Mouse (Mus musculus) CH12.LX (cell line): ENCODE results near the gene Stt3a.

ENCODE experiments used
- CHD2 ChIP-seq: IDR thresholded peaks from 2 replicates; pipeline ENCODE4 v1.6.1; 2011; ENCODE audit warnings: low read length, improper control_type of control experiment
- CTCF ChIP-seq, 2 experiments: IDR thresholded peaks in 1 of 2; conservative IDR thresholded peaks in 1 of 2; 2 replicates each; pipeline ENCODE4 v1.5.1; 2011 to 2012; ENCODE audit warnings: low read depth in 2 of 2, low read length in 2 of 2, improper control_type of control experiment in 1 of 2, inconsistent platforms in 1 of 2, mild to moderate bottlenecking in 1 of 2, moderate library complexity in 1 of 2
- HCFC1 ChIP-seq: IDR thresholded peaks from 2 replicates; pipeline ENCODE4 v1.6.1; 2012; ENCODE audit warnings: low read depth, mild to moderate bottlenecking, inconsistent platforms, low read length, improper control_type of control experiment
- MAX ChIP-seq: IDR thresholded peaks from 2 replicates; pipeline ENCODE4 v1.6.1; 2011; ENCODE audit warnings: low read length, improper control_type of control experiment
- MAZ ChIP-seq: IDR thresholded peaks from 2 replicates; pipeline ENCODE4 v1.6.1; 2012; ENCODE audit warnings: low read depth, mild to moderate bottlenecking, inconsistent platforms, low read length, improper control_type of control experiment, moderate library complexity
- MYC ChIP-seq: IDR thresholded peaks from 2 replicates; pipeline ENCODE4 v1.6.1; 2011; ENCODE audit warnings: low read depth, mild to moderate bottlenecking, improper control_type of control experiment, low read length
- NELFE ChIP-seq: IDR thresholded peaks from 2 replicates; pipeline ENCODE4 v1.6.1; 2011; ENCODE audit warnings: low read depth, low read length, improper control_type of control experiment
- NRF1 ChIP-seq: IDR thresholded peaks from 2 replicates; pipeline ENCODE4 v1.6.1; 2014; ENCODE audit warnings: low read depth, mild to moderate bottlenecking, inconsistent platforms, low read length, improper control_type of control experiment, moderate library complexity
- POLR2A ChIP-seq: IDR thresholded peaks from 2 replicates; pipeline ENCODE4 v1.6.1; 2011; ENCODE audit warnings: low read depth, mild to moderate bottlenecking, improper control_type of control experiment, low read length
- UBTF ChIP-seq: IDR thresholded peaks from 2 replicates; pipeline ENCODE4 v1.6.1; 2012; ENCODE audit warnings: low read depth, mild to moderate bottlenecking, inconsistent platforms, low read length, improper control_type of control experiment, moderate library complexity
- USF1 ChIP-seq: IDR thresholded peaks from 2 replicates; pipeline ENCODE4 v1.6.1; 2014; ENCODE audit warnings: low read depth, mild to moderate bottlenecking, inconsistent platforms, low read length, improper control_type of control experiment
- ZC3H11A ChIP-seq: IDR thresholded peaks from 2 replicates; pipeline ENCODE4 v1.6.1; 2012; ENCODE audit warnings: low read depth, mild to moderate bottlenecking, inconsistent platforms, low read length, improper control_type of control experiment
- ZNF384 ChIP-seq: IDR thresholded peaks from 2 replicates; pipeline ENCODE4 v1.6.1; 2012; ENCODE audit warnings: low read depth, low read length, improper control_type of control experiment, inconsistent platforms

DNA sequence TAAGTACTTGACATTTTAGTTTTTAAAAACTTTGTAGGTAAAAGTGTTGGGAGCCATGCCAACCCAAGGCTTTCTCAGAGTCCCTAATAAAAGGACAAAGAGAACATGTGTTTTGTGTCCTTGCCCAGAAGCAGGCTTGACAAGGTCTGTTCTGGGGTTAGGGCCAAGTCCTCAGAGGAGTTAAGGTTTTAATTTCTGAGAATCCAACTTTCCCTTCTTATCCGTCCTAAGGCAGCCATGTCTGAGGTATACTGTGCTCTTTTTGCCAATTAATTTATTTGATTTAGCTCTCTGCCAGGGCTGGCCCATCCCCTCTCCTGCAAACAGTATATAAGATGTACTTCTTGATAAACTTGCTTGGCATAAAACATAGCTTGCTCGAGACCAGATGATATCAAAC, 86.1 kb downstream of the Stt3a start:
- no peak for TF ChIP-seq ZC3H11A
- no peak for TF ChIP-seq CTCF (conservative IDR thresholded peaks at IDR 0.05 in 1 of 2, IDR thresholded peaks at IDR 0.05 in 1 of 2; ENCODE audit: low read depth in 2 of 2, low read length in 2 of 2)
- TF ChIP-seq MAX, result no peak
- no peak for TF ChIP-seq POLR2A
- no peak for TF ChIP-seq UBTF
- no peak for TF ChIP-seq MYC
- no peak for TF ChIP-seq ZNF384
- TF ChIP-seq USF1, result no peak
- no peak for TF ChIP-seq HCFC1
- TF ChIP-seq NELFE, result no peak
- TF ChIP-seq MAZ, result no peak
- no peak for TF ChIP-seq NRF1
- TF ChIP-seq CHD2, result no peak
